ENCODE assay signal across 7 mouse cellular contexts in genomic region chr14:20081937-20082533, GRCm38 (mm10). TPM values are rescaled to one million over a fixed set of nuclear protein-coding genes. Genes with fewer than 3 reads are reported as not detected.
DNase-seq lines count a peak whose midpoint lies in the region; ATAC-seq and TF ChIP-seq lines count a peak whose summit lies in the region.

No protein-coding gene starts in this region.

- H3K9ac ChIP-seq in embryonic facial prominence, embryonic 14.5 days (ENCODE audit: low read depth, low read length), result peak overlapping the region; percentile 75
- 0 out of 2 replicates have a peak overlapping the region, but pooled peaks have one; percentile 64 for H3K9ac ChIP-seq in intestine, postnatal 0 days (ENCODE audit: low read depth, low read length)

- H3K36me3 ChIP-seq in embryonic facial prominence, embryonic 14.5 days (ENCODE audit: control insufficient read depth, insufficient read depth, low read length), result peaks cover 6% of the 10 kb centered on the region; the same call in 1 of the 2 replicates
- H3K36me3 ChIP-seq in intestine, postnatal 0 days (ENCODE audit: control insufficient read depth, insufficient read depth), result no peaks in the 10 kb centered on the region

- H3K4me1 ChIP-seq in embryonic facial prominence, embryonic 14.5 days (ENCODE audit: control insufficient read depth, insufficient read depth, low read length), result peaks cover 15% of the 10 kb centered on the region
- H3K4me1 ChIP-seq in intestine, postnatal 0 days (replicated peaks; ENCODE audit: control insufficient read depth, insufficient read depth, low read length), result peaks cover 12% of the 10 kb centered on the region; the same call in 1 of the 2 replicates
- peaks cover 2% of the 10 kb centered on the region; the same call in 1 of the 2 replicates for H3K4me1 ChIP-seq in olfactory bulb, adult 2 months (ENCODE audit: control insufficient read depth, insufficient read depth, low read length)

- ATAC-seq in embryonic facial prominence, embryonic 14.5 days (ENCODE audit: low read depth), result no peak
- ATAC-seq in intestine, postnatal 0 days, result no peak

- no peak for TF ChIP-seq CTCF in left cerebral cortex, adult 2 months (IDR thresholded peaks at IDR 0.05)
- TF ChIP-seq CTCF in intestine, postnatal 0 days (IDR thresholded peaks at IDR 0.05; ENCODE audit: low read depth), result no peak
- TF ChIP-seq CTCF in olfactory bulb, adult 2 months (IDR thresholded peaks at IDR 0.05; ENCODE audit: insufficient read depth, low read depth, low read length), result no peak

- no peaks in the 10 kb centered on the region for H3K27me3 ChIP-seq in embryonic facial prominence, embryonic 14.5 days (replicated peaks; ENCODE audit: control insufficient read depth, insufficient read depth, low read length)
- H3K27me3 ChIP-seq in intestine, postnatal 0 days (replicated peaks; ENCODE audit: control insufficient read depth, insufficient read depth, low read length), result no peaks in the 10 kb centered on the region

- intact Hi-C loops in left cerebral cortex, adult 2 months (cut with DNase I), result no loop called here
- intact Hi-C loops in left cerebral cortex, postnatal 36 days (cut with DNase I), result no loop called here

- H3K4me3 ChIP-seq in left cerebral cortex, adult 2 months, result peak overlapping the region; percentile 50
- H3K4me3 ChIP-seq in embryonic facial prominence, embryonic 14.5 days (ENCODE audit: low read depth, low read length), result peak overlapping the region; percentile 61
- H3K4me3 ChIP-seq in intestine, postnatal 0 days (ENCODE audit: low read depth, low read length), result peak overlapping the region; percentile 53; the same call in 1 of the 2 replicates
- H3K4me3 ChIP-seq in olfactory bulb, adult 2 months (ENCODE audit: insufficient read depth, low read depth, low read length), result peak overlapping the region; percentile 66; the same call in 1 of the 2 replicates

- H3K27ac ChIP-seq in left cerebral cortex, adult 2 months, result peak overlapping the region; percentile 87
- peak overlapping the region; percentile 96 for H3K27ac ChIP-seq in embryonic facial prominence, embryonic 14.5 days (replicated peaks; ENCODE audit: low read depth, low read length)
- H3K27ac ChIP-seq in intestine, postnatal 0 days (ENCODE audit: low read depth, low read length), result peak overlapping the region; percentile 96
- no peak overlapping the region for H3K27ac ChIP-seq in olfactory bulb, adult 2 months (ENCODE audit: insufficient read depth, low read depth, low read length)

- DNase-seq in left cerebral cortex, adult 2 months (ENCODE audit: extremely low spot score in 1 of 2, low spot score in 2 of 2), result no peak
- DNase-seq in left cerebral cortex, postnatal 36 days (ENCODE audit: low spot score in 2 of 2), result no peak
- DNase-seq in embryonic facial prominence, embryonic 14.5 days (ENCODE audit: low spot score), result no peak
- no peak for DNase-seq in right cerebral cortex, postnatal 4 days
- DNase-seq in thymus, postnatal 10 days (ENCODE audit: low spot score in 2 of 2), result no peak

- peak overlapping the region; percentile 73 for H3K4me2 ChIP-seq in embryonic facial prominence, embryonic 14.5 days (ENCODE audit: low read depth, low read length)
- peak overlapping the region; percentile 77 for H3K4me2 ChIP-seq in intestine, postnatal 0 days (replicated peaks; ENCODE audit: low read depth)

- TF ChIP-seq POLR2A in olfactory bulb, adult 2 months (IDR thresholded peaks at IDR 0.05; ENCODE audit: insufficient read depth, low read depth, low read length), result no peak

- 70% methylated on average over 5 of the region's 5 CpGs for WGBS in embryonic facial prominence, embryonic 14.5 days
- WGBS in intestine, postnatal 0 days, result 44% methylated on average over 5 of the region's 5 CpGs
- WGBS in olfactory bulb, adult 2 months, result 56% methylated on average over 5 of the region's 5 CpGs

- no peaks in the 10 kb centered on the region for H3K9me3 ChIP-seq in embryonic facial prominence, embryonic 14.5 days (ENCODE audit: control insufficient read depth, low read length)
- no peaks in the 10 kb centered on the region for H3K9me3 ChIP-seq in intestine, postnatal 0 days (ENCODE audit: control insufficient read depth)

RNA-seq across cellular contexts. Expression of gene Saysd1, which starts 56.3 kb away (rescaled TPM):
- total RNA-seq in left cerebral cortex, adult 2 months (2021), result 1 to 10 TPM; 4.3 to 4.7 TPM
- 1 to 10 TPM; 4.5 to 5.2 TPM for total RNA-seq in left cerebral cortex, postnatal 36 days (2021)
- 14.2 and 14.6 TPM in 2 replicates for polyA plus RNA-seq in embryonic facial prominence, embryonic 14.5 days (2014; fragmentation: Nextera tagmentation; extraction: Ambion mirVana)
- 49.8 and 55.6 TPM in 2 replicates for polyA plus RNA-seq in intestine, postnatal 0 days (2015; fragmentation: Nextera tagmentation; extraction: Ambion mirVana)
- not detected in 2 replicates for polyA plus RNA-seq in olfactory bulb, adult 2 months (2012; ENCODE audit: insufficient read depth, insufficient read length, low replicate concordance, missing spikeins)

Comparison
In these comparisons a context has a peak if more than half of its experiments do, and no peak if none do; other contexts are left out.
1. RNA of gene Saysd1, which starts 56.3 kb away (polyA plus RNA-seq): 49.8 to 55.6 TPM in intestine, postnatal 0 days and 14.2 to 14.6 TPM in embryonic facial prominence, embryonic 14.5 days; not detected in olfactory bulb, adult 2 months; every median in the first group is over 10 times any median in the second.
2. Peak in every context shown above with its lines, with median percentiles within 50 percentile points of each other: H3K4me3 ChIP-seq.